Mouse (Mus musculus): ENCODE results near the gene Srebf1.

Gene Srebf1

DNA sequence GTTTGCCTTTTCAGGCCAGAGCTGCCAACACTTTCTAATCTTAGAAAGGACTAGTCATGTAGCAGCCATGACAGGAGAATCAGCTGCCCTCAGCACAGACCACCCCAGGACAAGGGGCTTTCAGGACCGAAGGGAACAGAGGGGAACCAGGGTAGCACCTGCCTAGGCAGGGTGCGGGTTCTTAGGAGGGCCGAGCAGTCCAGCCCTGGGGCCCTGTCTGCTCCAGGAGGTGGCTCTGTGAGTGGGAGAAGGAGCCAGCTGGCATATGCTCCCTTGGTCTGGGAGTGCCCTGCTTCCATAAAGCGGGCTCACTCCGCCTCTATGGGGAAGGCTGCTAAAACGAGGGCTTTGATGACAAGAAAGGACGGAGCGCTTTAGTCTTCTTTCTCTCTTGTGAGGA, 10.9 kb upstream of the Srebf1 start:
- DNase-seq (ENCODE audit: low spot score): no peak

DNA sequence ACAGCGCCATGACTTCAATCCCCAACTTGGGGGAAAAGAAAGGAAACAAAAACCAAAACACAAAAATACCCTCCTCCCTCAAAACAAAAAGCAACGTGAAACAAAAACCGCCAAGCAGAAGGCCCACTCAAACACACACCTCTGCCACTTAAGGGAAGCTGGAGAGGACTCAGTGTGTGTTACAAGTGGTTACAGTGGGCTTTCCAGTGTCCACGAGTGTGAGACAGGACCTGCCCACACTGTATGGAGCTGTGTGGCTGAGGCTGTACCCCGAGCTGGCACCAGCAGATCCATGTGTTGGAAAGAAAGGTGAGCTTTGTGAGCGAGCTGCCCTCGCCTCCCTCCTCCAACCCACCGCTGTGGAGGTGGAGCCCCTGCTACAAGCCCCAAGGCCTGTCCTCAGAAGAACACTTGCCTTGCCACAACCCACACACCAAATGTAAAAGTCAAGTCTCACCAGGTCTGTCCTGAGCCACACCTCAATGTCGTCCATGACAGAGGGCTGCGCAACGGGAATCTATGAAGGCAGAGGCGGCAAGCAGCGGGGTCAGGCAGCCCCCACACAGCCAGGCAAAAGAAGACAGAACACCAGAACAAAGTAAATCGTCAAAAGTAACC, 10.2 kb upstream of the Srebf1 start:
- no peak for DNase-seq (ENCODE audit: low spot score)

DNA sequence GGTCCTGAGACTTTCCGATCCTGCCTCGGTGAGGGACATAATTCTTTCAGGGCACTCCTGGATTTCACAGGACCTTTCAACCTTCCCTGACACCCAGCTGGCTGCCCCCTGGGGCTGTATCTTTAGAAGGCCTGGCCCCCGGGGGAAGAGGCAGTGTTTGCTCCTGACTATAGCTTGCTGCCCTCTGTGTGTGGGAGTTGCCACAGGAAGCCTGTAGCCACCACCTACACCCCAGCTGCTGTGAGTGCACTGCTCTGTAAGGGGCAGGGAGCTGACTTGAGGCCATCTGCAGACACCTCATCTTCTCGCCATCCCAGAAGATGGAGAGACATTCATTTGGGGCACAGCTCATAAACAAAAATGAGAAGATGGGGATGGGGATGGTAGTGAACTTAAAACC, 9.6 kb upstream of the Srebf1 start:
- no peak for DNase-seq (ENCODE audit: low spot score)

DNA sequence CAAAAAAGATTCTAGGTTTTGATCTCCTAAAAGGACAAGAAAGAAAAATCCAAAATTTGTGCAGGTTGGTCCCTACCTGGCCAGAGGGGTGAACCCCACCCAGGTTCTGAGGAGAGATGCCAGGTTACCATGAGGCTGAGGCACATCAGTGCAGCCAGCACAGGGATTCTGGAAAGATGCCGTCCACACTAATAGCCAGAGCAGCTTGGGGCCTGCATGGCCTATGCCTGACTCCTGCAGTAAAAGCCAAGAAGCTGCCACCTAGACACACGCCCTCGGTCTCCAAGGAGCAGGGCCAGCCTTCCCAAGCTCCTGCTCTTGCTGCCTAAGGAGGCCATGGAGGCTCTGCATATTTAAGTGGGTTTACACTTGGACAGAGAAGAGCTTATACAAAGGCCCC, 8.9 kb upstream of the Srebf1 start:
- no peak for DNase-seq (ENCODE audit: low spot score)

DNA sequence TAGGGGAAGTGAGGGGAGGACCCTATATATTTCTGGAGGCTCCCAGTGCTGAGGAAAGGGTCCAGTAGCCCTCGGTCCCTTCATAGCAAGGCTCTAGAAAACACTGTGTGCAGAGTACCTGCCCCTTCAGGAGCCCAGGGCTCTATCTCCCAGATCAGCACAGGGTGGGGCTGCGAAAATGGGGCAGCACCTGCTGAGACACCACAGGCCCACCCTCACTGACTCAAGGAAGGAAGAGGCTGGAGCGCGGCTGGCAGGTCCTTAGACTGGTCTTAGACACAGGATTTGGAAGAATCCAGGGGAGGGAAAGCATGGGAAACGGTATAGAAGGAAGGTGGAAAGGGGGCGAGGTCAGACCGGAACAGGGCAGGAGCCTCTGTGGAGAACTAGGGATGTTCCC, 8.1 kb upstream of the Srebf1 start:
- no peak for DNase-seq (ENCODE audit: low spot score)

DNA sequence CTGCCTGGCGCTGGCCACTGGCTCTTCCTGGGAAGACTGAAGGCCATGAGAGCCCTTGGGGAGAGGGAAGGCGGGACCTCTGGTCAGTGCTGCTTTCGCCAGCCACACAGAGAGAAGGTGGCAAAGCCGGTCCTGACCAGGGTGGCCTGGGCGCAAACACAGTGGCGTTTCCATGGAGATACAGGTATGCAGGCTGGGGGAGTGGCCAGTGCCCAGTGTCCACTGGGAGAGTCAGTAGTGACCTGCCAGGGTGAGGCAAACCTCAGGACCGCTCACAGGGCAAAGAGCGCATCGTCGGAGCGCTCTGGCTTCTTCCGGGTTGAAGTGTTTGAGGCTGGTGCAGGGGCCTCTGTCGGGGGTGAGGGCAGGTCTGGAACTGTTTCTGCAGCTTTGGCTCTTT, 7.4 kb upstream of the Srebf1 start:
- DNase-seq (ENCODE audit: low spot score): no peak

DNA sequence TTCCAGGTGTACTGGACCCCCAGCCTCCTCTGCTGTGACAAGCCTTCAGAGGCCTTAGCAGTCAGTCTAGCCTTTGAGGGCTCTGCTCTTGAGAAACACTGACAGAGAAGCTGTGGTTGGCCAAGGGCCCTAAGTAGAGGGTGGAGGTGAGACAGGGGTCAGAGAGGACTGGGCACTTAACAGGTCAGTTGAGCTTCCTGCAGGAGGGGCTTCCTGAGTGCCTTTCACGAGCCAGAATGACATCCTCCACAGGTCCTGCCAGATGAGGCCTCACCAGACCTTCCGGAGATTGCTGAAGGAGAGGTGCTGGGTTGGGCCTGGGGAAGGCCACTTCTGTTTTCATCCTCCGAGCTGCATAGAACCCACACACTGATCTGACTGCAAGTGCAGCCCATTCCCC, 6.1 kb upstream of the Srebf1 start:
- DNase-seq (ENCODE audit: low spot score): no peak

DNA sequence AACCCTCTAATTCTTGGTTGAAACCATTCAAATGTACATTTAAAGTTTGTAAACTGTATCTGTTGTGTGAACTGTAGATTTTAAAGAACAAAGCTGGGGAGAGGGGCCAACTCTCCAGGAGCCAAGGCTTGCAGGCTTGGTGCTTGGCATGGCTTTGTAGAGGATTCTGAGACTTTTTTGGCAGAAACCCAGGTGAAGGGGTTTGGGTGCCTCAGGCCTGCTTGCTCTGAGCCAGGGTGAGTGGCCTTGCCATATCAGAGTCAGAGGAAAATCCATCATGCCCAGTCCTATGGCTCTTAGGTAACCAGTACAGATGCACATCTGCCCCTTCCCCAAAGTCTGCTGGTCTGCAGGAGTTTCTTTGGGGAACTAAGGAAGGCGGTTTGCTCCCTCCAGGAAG, 3.5 kb upstream of the Srebf1 start:
- no peak for DNase-seq (ENCODE audit: low spot score)

DNA sequence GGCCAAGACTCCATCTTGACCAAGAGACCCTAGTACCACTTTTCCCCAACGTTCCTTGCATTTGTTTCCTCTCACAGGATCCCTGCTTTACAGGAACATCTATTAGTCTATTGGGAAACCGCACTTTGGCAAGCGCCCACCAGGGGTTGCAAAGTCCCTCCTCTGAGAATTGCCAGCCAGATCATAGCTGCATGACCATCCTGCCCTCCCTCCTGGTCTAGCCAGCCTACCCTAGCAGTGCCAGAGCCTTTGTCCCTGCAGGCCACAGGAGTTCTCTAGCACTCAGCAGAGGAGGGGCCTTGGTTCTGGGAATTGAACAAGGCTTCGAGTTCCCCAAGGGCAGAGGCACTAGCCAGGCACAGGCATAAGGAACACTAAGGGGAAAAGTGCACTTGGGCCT, 2.3 kb upstream of the Srebf1 start:
- DNase-seq (ENCODE audit: low spot score): no peak

DNA sequence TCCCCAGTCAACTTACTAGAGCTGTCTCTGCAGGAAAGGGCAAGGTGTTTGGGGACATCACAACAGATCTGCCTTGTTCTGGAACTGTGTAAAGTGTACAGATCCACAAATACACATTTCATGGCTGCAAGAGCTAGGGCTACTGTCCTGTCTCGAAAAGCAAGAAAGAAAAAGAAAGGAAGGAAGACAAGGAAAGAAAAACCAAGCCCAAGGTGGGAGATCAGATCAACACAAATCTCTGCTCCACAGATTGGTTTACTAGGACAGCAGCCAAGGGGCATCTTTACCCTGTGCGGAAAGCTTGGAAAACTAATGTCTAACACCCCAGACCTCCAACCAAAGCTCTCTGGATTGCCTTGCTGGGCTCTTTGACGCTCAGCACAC, 304 bp downstream of the Srebf1 start:
- DNase-seq (ENCODE audit: low spot score): no peak

DNA sequence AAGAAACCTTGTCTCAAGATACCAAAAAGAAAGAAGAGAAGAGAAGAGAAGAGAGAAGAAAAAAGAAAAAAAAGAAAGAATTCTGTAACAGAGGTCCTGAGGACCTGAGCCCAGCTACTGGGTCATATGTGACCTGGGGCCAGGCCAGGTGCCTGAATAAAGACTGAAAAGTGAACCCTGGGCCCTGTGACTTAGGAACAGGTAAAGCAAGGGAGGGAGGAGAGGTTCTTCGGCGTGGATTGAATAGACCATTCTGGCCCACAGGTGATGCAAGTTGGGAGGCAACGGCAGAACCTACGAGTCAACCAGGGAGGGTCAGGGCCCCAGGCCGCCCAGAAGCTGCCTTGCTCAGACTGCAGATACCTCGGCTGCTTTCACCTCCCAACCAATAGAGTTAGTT, 956 bp downstream of the Srebf1 start:
- DNase-seq (ENCODE audit: low spot score): no peak

DNA sequence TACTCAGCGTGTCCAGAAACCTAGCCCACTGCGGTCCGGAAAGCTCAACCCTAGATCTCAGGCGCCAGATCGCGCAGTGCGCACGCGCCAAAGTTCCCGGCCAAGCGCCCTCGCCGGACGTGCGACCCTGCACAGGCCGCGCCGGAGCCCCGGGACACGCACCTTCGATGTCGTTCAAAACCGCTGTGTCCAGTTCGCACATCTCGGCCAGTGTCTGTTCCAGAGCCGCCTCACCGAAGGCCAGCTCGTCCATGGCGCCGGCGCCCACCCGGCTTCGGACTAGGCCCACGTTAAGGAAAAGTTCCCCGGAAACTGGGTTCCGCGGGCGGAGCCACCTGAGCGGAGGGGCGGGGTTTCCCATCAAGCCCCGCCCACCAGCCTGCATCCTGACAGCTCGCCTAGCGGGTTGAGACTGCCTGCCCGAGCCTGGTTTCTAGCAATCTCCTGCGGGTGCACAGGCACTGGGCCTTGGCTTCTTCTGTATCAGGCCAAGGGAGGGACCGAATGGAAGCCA, 2.0 kb downstream of the Srebf1 start:
- DNase-seq (ENCODE audit: low spot score): peak; percentile 76

DNA sequence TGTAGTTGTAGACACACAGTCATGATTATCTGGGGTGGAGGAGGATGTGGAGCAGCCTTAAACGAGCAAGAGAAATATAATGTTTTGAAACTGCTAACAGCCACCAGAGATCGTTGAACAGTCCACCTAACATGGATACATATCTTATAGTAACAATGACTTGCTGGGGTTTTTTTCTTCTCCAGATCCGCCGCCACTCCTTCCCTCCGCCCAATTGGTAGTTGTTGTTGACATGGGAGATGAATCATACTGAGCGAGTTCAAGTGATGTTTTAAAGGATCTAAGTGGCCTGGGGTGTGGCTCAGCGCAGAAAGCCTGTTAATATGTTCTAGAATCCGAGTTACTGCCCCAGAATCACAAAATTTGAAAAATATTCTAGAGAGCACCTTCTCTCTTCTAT, 2.8 kb downstream of the Srebf1 start:
- DNase-seq (ENCODE audit: low spot score): no peak

DNA sequence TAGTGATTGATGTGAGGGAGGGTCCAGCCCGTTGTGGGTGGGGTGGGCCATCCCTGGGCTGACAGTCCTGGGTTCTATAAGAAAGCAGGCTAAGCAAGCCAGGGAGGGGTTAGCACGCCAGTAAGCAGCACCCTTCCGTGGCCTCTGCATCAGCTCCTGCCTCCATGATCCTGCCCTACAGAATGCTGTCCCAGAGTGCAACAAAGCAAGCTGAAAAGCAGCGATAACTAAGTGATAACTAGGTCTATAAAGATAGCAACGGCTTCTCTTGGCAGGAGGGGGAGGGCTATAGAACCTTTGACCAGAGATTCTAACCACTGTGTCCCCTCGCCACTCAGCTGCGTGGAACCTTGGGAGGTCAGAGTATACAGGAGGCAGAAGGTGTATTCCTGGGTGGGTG, 4.9 kb downstream of the Srebf1 start:
- DNase-seq (ENCODE audit: low spot score): no peak

DNA sequence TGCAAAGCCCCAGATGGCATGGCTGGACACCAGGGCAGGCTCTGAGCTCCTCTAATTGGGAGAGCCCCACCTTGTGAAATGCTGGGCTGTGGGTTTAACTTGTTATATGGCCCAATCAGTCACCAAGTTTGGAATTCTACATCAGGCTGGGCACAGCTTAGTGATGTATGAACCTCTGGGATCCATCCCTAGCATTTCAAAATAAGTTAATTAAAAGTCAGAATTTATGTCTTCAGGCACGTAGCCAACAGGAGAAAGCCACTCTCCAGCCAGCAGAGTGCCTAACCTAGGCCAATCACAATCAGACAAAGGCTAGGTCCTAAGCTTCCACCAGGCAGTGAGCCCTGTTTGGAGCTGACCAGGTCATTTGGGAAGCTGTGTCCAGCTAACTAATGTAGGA, 5.7 kb downstream of the Srebf1 start:
- no peak for DNase-seq (ENCODE audit: low spot score)

DNA sequence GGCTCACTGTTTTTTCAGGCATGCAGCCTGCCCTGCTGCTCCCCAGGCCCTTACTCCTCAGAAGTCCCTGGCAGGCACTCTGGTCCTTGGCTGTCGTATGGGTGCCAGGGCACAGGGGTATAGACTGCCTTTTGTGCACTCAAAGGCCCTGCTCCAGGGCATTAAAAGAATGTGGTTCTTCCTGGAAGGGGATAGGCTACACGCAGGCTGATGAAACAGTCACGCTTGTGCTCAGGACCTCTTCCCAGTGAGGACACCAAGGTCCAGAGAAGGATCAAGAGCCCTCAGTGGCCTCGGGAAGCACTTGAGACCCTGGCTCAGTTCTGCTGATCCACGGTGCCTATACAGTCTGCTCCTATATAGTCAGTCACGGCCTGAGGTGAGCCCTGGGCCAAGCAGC, 9.1 kb downstream of the Srebf1 start:
- DNase-seq (ENCODE audit: low spot score): no peak

DNA sequence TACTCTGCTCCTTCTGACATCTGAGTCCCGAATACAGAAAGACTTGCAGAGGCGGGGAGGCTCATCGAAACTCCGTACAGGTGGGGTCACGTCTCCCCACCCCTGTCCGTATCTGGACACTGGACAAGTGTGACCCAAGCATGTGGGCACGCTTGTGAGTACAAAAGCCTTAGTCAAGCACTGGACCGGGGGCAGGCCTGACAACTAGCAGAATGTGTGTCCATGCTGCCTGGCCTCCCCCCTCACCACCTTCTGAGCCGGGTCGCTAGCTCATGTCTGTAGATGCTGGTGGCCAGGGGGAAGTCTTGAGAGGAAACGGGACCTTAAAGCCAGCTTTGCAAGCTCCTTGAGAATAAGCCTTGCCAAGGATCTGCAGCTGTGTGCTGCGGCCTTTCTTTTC, 10.6 kb downstream of the Srebf1 start:
- no peak for DNase-seq (ENCODE audit: low spot score)

DNA sequence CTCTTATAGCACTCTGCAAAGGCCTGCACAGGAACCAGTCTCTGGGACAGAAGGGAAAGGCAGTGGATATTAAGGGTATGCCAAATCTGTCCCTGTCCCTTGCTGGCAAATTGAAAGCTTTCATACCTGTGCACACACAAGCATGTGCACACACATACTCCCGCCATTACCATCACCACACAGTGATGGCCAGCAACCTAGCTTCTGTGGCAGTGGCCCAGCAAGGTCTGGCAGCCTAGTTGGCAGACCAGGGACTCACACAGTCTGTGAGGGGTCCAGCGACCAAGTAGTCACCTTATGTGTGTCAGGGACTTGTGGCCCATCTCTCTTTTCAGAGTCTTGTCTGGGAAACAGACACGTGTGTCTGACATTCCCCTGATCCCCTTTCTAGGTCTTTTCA, 11.2 kb downstream of the Srebf1 start:
- DNase-seq (ENCODE audit: low spot score): no peak

DNA sequence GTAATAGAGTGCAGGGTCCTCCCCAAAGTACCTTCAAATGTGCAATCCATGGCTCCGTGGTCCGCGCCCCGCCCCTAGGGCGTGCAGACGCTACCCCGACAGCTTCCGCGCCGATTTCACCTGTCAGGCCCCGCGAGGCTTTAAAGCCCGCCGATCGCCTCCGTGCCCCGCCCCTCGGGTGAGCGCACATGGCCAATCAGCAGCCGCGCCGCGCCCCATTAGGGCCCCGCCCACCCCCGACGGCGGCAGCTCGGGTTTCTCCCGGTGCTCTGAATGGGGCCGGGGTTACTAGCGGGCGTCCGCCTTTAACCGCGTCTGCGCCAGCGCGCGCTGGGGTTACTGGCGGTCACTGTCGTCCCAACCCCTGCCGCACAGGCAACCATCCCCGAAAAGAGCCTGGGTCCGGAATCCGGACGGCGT, 12.1 kb downstream of the Srebf1 start:
- peak; percentile 74 for DNase-seq (ENCODE audit: low spot score)

DNA sequence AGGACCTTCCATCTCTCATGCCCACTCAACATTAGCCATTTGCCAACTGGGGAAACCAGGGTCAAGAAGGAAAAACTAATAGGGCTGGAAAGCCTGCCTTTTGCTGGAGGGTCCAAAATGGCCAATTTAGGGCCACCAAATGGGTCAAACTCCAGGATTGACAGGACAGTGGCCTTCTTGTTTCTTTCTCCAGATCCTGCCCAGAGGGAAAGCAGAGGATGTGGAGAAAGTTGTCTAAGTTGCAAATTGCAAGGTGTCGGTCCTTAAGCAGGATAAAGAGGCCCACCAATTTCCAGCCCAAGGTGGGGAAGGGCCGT, 12.5 kb downstream of the Srebf1 start:
- DNase-seq (ENCODE audit: low spot score): no peak

DNA sequence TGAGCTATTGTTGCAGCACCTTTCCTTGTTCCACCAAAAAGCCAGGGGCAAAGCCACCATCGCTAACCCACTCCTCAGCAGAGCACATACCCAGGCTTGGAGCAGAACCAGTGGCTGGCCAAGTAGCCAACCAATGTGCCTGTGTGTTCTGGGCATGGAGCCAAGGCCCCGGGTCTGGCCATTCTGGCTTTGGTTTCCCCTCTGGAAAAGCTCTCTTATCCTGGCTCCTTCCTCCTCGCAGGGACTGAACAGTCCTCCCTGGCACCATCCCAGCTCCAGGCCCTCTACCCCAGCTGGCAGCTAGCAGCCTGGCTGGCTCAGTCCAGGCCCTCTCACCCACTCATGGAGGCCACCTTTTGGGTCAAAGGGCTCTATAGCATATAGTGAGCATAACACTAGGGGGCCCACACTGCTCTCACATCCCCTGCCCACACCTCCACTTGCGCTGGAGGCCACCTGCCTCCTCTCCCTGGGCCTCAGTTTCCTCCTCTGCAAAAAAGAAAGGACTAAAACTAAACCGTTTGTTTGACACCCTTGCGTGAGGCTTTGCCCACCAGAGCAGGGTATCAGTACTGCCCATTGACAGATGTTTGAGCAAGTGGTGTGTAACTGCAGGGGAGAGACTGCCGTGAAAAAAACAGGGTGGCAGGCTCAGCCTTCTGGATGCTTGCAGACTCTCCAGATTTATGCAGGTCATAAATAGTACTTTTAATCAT, 13.0 kb downstream of the Srebf1 start:
- no peak for DNase-seq (ENCODE audit: low spot score)

DNA sequence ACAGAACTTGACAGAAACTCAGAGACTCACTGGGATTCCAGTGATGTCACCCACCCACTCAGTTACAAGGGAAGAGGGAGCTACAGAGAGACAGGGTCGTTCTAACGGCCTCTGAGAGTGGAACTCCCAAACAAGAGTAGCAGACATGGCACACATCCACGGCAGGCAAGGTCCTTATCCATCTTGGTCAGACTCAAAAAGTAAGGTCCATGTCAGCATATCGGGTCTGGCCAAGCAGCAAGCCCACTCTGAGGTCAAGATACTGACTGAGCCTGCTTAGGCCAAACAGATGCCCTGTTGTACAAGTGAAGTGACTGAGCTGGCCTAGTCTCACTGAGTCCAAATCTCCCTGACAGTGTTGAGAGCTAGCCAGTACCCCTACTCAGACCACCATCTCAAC, 13.7 kb downstream of the Srebf1 start:
- DNase-seq (ENCODE audit: low spot score): no peak

DNA sequence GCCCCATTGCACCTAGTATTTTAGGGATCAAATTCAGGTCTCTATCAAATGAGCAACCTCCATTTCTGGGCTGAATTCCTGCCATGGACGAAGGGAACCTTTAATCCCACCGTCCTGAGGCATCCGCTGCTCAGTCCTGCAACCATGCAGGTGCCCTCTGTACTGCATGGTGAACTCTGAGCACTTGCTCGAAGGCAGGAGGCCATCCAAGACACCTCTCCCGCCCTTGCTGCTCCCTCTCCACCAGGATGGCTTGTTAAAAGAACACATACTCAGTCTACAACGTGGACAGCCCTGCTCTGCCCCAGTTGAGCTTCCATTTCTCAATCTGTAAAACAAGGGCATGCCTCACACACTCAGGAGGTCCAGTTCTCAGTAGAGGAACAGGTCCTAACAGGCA, 14.2 kb downstream of the Srebf1 start:
- DNase-seq (ENCODE audit: low spot score): no peak

DNA sequence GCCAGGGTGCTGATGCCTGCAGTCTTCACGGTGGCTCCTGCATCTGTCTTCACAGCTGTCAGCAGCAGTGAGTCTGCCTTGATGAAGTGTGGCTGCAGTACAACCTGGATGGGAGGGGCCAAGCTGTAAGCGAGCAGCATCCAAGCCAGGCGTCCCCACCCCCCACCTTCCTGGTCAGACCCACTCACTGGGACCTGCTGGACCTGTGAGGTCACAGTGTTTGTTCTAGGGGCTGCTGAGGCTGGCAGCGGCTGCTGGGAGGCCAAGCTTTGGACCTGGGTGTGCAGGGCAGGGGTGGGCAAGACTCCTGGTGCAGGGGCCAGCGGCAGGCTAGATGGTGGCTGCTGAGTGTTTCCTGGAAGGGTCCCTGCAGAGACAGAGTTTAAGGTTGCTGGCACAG, 16.2 kb downstream of the Srebf1 start:
- no peak for DNase-seq (ENCODE audit: low spot score)
